In genomic region chr2:126943211-126943610, GRCm38 (mm10) we compare ENCODE assay signal across 28 mouse cellular contexts.
"Had no signal": no experiment of that assay in that cellular context is flagged by ENCODE, and none has a peak within 500 bp of the region (broad histone marks: within the 10 kb centered on the region; RNA-seq: fewer than 3 reads in every experiment).

No protein-coding gene starts in this region.

- H3K4me1 ChIP-seq: embryonic facial prominence, embryonic 10.5 days; embryonic facial prominence, embryonic 12.5 days; embryonic facial prominence, embryonic 13.5 days; forebrain, embryonic 10.5 days; forebrain, embryonic 12.5 days; forebrain, embryonic 13.5 days; forebrain, embryonic 15.5 days had no signal

- H3K27me3 ChIP-seq: embryonic facial prominence, embryonic 12.5 days; embryonic facial prominence, embryonic 13.5 days; embryonic facial prominence, embryonic 15.5 days; forebrain, embryonic 12.5 days; forebrain, embryonic 13.5 days; forebrain, embryonic 15.5 days had no signal

- H3K36me3 ChIP-seq: embryonic facial prominence, embryonic 10.5 days; embryonic facial prominence, embryonic 12.5 days; embryonic facial prominence, embryonic 13.5 days; embryonic facial prominence, embryonic 15.5 days; forebrain, embryonic 10.5 days; forebrain, embryonic 12.5 days; forebrain, embryonic 15.5 days had no signal

- H3K9me3 ChIP-seq: embryonic facial prominence, embryonic 10.5 days; embryonic facial prominence, embryonic 12.5 days; embryonic facial prominence, embryonic 13.5 days; embryonic facial prominence, embryonic 15.5 days; forebrain, embryonic 10.5 days; forebrain, embryonic 12.5 days; forebrain, embryonic 13.5 days; forebrain, embryonic 15.5 days had no signal

- DNase-seq: cerebellum, adult 2 months; cerebellum, adult 8-10 months; cerebellum, adult 9-10 months; cerebellum, adult 9-11 months; cerebellum, postnatal 10 days; cerebellum, postnatal 14 days; cerebellum, postnatal 25 days; cerebellum, postnatal 36 days; embryo, embryonic 11 days; forebrain, postnatal 0 days; gastrocnemius, adult 2 months; gastrocnemius, postnatal 10 days; gastrocnemius, postnatal 14 days; gastrocnemius, postnatal 25 days; gastrocnemius, postnatal 36 days; heart, adult 18-20 months; heart, adult 2 months had no signal

- H3K4me2 ChIP-seq: embryonic facial prominence, embryonic 12.5 days; embryonic facial prominence, embryonic 13.5 days; embryonic facial prominence, embryonic 15.5 days; forebrain, embryonic 12.5 days; forebrain, embryonic 13.5 days; forebrain, embryonic 15.5 days had no signal

- H3K9ac ChIP-seq: embryonic facial prominence, embryonic 12.5 days; embryonic facial prominence, embryonic 13.5 days; embryonic facial prominence, embryonic 15.5 days; forebrain, embryonic 12.5 days; forebrain, embryonic 13.5 days; forebrain, embryonic 15.5 days; forebrain, postnatal 0 days had no signal

- H3K4me3 ChIP-seq: embryonic facial prominence, embryonic 10.5 days; embryonic facial prominence, embryonic 12.5 days; embryonic facial prominence, embryonic 13.5 days; embryonic facial prominence, embryonic 15.5 days; erythroblast, embryonic 14.5 days; forebrain, embryonic 10.5 days; forebrain, embryonic 12.5 days; forebrain, embryonic 13.5 days; forebrain, embryonic 15.5 days; gastrocnemius, adult 2 months; heart, adult 2 months had no signal

- ATAC-seq: forebrain, embryonic 13.5 days; forebrain, embryonic 14.5 days; forebrain, embryonic 15.5 days; forebrain, embryonic 16.5 days; forebrain, postnatal 0 days had no signal

- H3K27ac ChIP-seq: embryonic facial prominence, embryonic 10.5 days; embryonic facial prominence, embryonic 12.5 days; embryonic facial prominence, embryonic 13.5 days; embryonic facial prominence, embryonic 15.5 days; forebrain, embryonic 10.5 days; forebrain, embryonic 12.5 days; forebrain, embryonic 13.5 days; forebrain, embryonic 15.5 days; gastrocnemius, adult 2 months; heart, adult 2 months had no signal
